Mouse (Mus musculus): ENCODE data around the gene Skor1. TPM values are rescaled to one million over a fixed set of nuclear protein-coding genes. Genes with fewer than 3 reads are reported as not detected.

Skor1 gene
- polyA plus RNA-seq, 1 experiment from 2014 or later = 0.35 TPM

DNA sequence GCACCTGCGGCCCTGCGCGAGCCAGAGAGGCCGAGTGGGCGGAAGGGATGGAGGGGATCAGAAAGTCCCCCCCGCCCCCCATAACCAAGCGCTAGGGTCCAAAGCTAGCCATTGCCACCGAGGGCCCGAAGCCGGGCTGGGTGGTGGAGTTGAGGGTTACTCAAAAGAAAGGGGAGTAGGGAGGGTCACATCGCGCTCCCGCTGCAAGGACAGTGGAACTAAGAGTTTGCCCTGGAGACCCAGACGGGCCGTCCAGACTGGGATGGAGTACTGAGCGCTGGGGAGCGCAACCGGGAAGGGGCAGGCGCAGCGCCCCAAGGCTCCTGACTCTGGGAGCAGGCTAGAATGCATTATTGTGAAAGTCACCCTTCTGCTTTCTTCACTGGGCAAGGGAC lies 608 bp upstream of the Skor1 start:
- H3K27me3 ChIP-seq = peaks cover 98% of the 10 kb centered on the region
- peak overlapping the region; percentile 87 for H3K4me2 ChIP-seq (replicated peaks)
- no peak overlapping the region for H3K9ac ChIP-seq
- 1% methylated on average over 20 of the region's 20 CpGs for whole genome bisulfite sequencing
- peak overlapping the region; percentile 50 for H3K4me3 ChIP-seq
- peaks cover 37% of the 10 kb centered on the region for H3K4me1 ChIP-seq
- H3K36me3 ChIP-seq = no peaks in the 10 kb centered on the region
- ATAC-seq (ENCODE audit: insufficient number of reproducible peaks, insufficient read depth, low FRiP score, low TSS enrichment) = no peak
- H3K9me3 ChIP-seq = 0 out of 2 replicates have a peak, but pooled peaks cover 4% of the 10 kb centered on the region
- no peak overlapping the region for H3K27ac ChIP-seq

DNA sequence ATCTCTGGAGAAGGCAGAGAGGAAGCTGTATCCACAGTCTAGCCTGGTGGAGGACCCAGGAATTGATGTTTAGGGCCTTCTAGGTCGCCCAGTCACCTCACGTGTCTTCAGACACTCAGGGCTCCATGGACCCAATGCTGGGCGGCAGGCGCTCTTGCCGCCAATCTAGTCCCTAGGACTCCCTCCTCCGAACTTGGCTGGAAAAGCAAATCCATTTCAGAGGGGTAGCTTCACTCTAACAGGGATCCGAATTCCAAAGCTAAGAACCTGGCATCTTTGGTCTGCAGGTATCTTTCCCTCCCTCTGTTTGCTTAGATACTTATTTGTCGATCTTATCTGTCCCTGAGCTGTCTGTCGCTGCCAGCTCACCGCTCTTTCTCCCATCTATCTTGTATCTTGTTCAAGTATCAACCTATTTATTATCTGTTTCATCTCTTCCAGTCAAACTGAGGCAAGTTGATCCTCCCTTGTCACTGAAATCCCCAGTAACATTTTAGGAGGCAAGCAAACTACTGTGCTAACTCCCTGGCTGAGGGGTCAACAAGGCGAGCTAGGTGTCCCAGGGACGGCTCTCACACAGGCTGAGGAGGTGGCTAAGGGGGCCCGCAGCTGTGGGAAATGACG lies 863 bp downstream of the Skor1 start:
- H3K27ac ChIP-seq = no peak overlapping the region
- H3K4me2 ChIP-seq (replicated peaks) = peak overlapping the region; percentile 87; the same call in 1 of the 2 replicates

DNA sequence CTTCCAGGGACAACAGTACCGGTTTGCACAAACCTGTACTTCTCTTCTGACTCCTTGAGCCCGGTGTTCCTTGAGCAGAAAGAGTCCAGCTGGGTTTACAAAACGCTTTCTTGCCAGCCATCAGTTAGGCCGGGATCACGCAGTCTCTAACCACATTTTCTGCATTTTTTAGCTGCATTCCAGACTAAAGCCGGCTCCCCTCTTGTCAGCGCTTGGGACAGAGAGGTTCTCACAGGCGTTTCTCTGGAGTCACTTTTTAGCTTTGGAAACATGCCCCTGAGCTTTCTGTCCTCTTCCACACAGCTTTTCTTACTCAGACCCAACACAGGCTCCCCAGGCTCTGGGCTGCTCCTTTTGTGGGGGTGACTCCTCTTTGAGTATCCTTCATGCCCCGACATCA lies 1.5 kb downstream of the Skor1 start:
- H3K9ac ChIP-seq = no peak overlapping the region
- peak overlapping the region; percentile 23 for H3K4me2 ChIP-seq (replicated peaks)
- no peak overlapping the region for H3K27ac ChIP-seq
- no peaks in the 10 kb centered on the region for H3K9me3 ChIP-seq
- under 1% methylated on average over 9 of the region's 9 CpGs for WGBS
- peaks cover 50% of the 10 kb centered on the region for H3K4me1 ChIP-seq
- peaks cover 100% of the 10 kb centered on the region for H3K27me3 ChIP-seq
- no peaks in the 10 kb centered on the region for H3K36me3 ChIP-seq
- no peak for ATAC-seq (ENCODE audit: insufficient number of reproducible peaks, insufficient read depth, low FRiP score, low TSS enrichment)
- H3K4me3 ChIP-seq = peak overlapping the region; percentile 19

More for the DNA sequence above, 863 bp downstream of the Skor1 start:
- Histone ChIP-seq H3K27me3 (peaks cover 100% of the 10 kb centered on the region), H3K36me3 (no peaks in the 10 kb centered on the region), H3K9ac (no peak overlapping the region), H3K4me1 (peaks cover 46% of the 10 kb centered on the region), H3K9me3 (no peaks in the 10 kb centered on the region), H3K4me3 (peak overlapping the region; percentile 50)
- ATAC-seq (ENCODE audit: insufficient number of reproducible peaks, insufficient read depth, low FRiP score, low TSS enrichment) = no peak
- 1% methylated on average over 14 of the region's 14 CpGs for WGBS

DNA sequence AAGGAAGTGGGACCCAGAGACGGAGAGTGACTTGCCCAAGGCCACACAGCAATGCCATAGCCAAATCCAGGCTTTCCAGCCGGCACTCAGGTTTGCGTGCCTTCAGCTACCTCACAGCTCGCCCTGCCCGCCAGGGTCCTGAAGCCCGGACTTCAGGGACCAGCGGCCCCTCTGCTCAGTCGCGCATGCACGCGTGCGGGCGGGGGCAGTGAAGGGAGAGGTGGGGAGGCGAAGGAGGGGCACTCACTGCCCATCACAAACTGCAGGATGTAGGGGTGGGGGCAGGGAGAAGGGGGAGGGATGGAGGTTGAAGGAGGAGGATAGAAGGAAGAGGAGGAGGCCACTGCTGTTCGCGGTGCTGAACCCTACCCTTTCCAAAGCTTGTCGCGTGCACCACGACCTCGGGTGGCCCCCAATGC lies 1.9 kb downstream of the Skor1 start:
- Histone ChIP-seq H3K4me2 (replicated peaks) (peak overlapping the region; percentile 23), H3K9ac (peak overlapping the region; percentile 0; the same call in 1 of the 2 replicates), H3K4me1 (peaks cover 51% of the 10 kb centered on the region), H3K27ac (no peak overlapping the region), H3K4me3 (peak overlapping the region; percentile 19), H3K9me3 (no peaks in the 10 kb centered on the region), H3K27me3 (peaks cover 100% of the 10 kb centered on the region), H3K36me3 (no peaks in the 10 kb centered on the region)
- no peak for ATAC-seq (ENCODE audit: insufficient number of reproducible peaks, insufficient read depth, low FRiP score, low TSS enrichment)
- WGBS = 1% methylated on average over 20 of the region's 20 CpGs

DNA sequence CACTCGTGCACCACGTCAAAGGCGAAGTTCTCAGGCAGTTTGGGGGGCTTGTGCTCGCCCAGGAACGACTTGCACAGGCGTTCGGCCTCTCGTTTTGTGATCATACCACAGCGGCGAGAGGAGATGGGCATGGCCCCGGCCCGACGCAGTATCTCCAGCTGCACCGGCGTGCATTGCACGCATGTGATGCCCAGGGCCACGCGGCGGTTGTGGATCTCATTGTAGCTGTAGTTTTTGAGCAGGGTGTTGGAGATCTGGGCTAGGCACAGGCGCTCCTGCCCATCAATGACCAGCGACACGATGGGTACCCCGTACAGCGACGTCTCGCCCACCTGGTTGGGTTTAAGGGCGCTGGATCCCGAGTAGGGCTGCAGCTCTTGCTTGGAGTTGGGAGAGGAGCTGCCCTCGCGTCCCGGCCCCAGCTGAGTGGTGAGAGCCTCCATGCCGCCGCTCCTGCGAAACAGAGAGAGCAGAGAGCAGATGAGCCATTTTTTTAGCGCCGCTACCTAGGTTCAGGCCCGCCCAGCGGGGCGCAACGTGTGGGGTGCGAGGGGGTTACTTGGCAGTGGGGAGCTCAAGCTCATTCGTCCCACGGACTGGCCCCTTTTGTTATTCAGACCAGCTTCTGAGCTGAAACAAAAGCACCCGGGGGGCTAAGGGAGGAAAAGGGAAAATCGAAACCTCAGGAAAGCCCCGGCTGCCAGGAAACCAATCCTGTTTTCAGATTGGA lies 2.5 kb downstream of the Skor1 start:
- Histone ChIP-seq H3K4me2 (replicated peaks) (peak overlapping the region; percentile 23), H3K36me3 (no peaks in the 10 kb centered on the region), H3K9me3 (no peaks in the 10 kb centered on the region), H3K9ac (peak overlapping the region; percentile 0; the same call in 1 of the 2 replicates), H3K27me3 (peaks cover 100% of the 10 kb centered on the region), H3K4me3 (peak overlapping the region; percentile 19), H3K4me1 (peaks cover 51% of the 10 kb centered on the region), H3K27ac (no peak overlapping the region)
- WGBS = under 1% methylated on average over 46 of the region's 46 CpGs
- ATAC-seq (ENCODE audit: insufficient number of reproducible peaks, insufficient read depth, low FRiP score, low TSS enrichment) = no peak

DNA sequence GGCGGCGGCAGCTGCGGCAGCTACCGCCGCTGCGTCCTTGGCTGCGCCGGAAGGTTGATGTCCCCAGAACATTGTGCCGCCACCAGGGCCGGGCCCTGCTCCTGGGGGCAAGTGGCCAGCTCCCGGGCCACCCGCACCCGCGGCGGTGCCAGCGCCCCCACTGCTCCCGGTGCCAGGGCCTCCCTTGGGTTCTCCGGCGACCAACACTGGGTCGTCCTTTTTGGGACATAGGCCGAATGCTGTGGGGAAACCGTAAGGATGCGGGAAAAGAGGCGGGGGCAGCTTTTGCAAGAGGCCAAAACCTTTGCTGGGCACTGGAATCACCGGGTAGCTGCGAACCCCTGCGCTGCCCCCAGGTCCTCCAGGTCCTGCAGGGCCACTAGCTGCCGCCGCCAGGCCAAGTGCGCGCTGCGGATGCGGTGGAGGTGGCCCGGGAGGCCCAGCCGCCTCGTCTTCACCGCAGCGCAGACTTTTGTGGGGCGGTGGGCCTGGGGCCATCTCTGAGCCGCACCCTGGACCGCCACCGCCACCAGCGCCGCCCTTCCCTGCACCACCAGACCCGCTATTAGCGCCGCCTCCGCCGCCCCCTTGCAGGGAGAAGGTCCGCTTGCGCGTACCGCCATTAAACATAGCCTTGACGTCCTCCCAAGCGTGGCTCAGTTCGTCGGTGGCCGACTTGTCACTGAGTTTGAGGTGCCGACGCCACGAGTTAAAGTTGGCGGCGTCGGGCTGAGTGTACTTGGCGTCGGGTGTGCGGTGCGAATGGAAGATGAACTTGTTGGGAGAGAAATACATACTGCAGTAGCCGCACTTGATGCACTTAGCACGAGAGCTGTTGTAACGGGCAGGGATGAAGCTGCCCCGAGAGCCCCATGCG lies 3.3 kb downstream of the Skor1 start:
- peaks cover 51% of the 10 kb centered on the region for H3K4me1 ChIP-seq
- H3K4me2 ChIP-seq (replicated peaks) = peak overlapping the region; percentile 23
- 1% methylated on average over 73 of the region's 73 CpGs for WGBS
- no peaks in the 10 kb centered on the region for H3K36me3 ChIP-seq
- no peak for ATAC-seq (ENCODE audit: insufficient number of reproducible peaks, insufficient read depth, low FRiP score, low TSS enrichment)
- H3K9me3 ChIP-seq = no peaks in the 10 kb centered on the region
- peaks cover 100% of the 10 kb centered on the region for H3K27me3 ChIP-seq
- H3K27ac ChIP-seq = no peak overlapping the region
- H3K4me3 ChIP-seq = peak overlapping the region; percentile 23
- H3K9ac ChIP-seq = no peak overlapping the region

DNA sequence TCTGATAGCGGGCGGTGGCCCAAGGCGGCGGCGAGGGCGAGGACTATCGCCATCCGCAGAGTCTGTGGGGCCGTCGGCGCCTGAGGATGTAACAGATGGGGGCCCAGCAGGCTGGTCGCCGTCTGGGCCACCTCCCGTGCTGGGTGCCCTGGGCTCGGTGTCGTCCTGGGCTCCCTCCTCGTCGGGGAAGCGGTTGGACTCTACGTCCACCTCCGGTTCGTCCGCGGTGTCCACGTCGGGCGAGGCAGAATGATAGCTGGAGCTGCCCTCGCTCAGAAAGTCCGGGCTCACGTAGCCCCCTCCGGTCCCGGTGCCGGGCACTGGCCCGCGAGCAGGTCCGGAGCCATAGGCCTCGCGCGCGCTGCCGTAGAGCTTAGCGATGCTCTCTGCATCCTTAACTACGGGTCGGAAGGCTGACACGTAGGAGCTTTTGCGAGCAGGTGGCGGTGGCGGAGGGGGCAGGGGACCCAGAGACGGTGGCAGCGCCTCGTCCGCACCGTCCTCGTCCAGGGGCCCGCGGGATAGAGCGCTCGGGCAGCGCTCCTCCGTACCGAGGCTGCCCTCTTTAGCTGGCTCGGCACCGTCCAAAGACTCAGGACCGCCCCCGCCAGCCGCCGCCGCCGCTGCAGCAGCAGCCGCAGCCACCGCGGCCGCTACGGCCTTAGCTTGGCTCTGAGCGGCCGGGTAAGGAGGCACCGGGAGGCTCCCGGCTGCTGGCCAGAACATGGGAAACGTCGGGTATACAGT lies 4.1 kb downstream of the Skor1 start:
- no peak for ATAC-seq (ENCODE audit: insufficient number of reproducible peaks, insufficient read depth, low FRiP score, low TSS enrichment)
- peak overlapping the region; percentile 23 for H3K4me2 ChIP-seq (replicated peaks)
- no peaks in the 10 kb centered on the region for H3K9me3 ChIP-seq
- H3K9ac ChIP-seq = no peak overlapping the region
- H3K27me3 ChIP-seq = peaks cover 100% of the 10 kb centered on the region
- no peaks in the 10 kb centered on the region for H3K36me3 ChIP-seq
- peak overlapping the region; percentile 23 for H3K4me3 ChIP-seq
- WGBS = 1% methylated on average over 79 of the region's 80 CpGs
- H3K4me1 ChIP-seq = peaks cover 54% of the 10 kb centered on the region
- no peak overlapping the region for H3K27ac ChIP-seq

DNA sequence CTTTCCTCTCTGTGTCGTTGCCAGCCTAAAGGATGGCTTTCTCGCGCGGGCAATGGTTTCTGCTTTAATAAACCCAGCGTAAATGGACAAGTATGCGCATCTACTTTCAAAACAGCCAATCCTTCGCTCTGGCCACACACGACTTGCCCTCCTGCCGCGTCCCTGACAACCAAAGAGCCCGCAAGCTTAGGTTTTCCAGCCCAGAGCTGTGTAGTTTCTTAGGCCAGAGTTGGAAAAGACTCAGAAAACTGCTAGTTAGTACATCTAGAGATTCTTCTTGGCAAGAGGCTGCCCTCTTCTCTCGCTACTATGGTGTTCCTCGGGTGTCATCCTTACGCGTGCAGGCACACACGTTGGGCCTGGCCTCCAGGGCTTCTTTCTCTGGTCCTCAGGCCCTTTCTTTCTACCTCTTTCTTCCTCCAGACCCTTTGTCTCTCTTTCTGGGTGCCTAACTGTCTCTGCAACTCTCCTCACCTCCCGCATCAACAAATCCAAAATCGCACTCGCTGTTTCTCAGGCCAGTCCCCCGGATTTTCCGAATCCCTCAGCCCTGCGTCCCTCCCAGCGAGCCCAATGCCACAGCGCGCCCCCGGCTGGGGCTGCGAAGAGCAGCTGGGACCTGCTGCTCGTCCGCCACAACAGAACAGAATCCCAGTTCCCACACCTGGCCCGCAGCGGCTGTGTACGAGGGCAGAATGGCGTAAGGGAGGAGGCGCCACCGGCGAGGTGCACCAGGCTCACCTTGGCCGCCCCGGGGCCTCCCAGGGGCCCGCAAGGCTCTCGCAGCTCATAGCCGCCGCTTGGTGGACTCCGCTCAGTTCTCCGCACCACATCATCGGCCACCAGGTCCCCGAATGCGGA lies 4.9 kb downstream of the Skor1 start:
- no peaks in the 10 kb centered on the region for H3K36me3 ChIP-seq
- WGBS = 1% methylated on average over 47 of the region's 47 CpGs
- H3K9me3 ChIP-seq = no peaks in the 10 kb centered on the region
- H3K27ac ChIP-seq = no peak overlapping the region
- H3K9ac ChIP-seq = no peak overlapping the region
- peak overlapping the region; percentile 23 for H3K4me3 ChIP-seq
- H3K4me2 ChIP-seq (replicated peaks) = peak overlapping the region; percentile 23; the same call in 1 of the 2 replicates
- peaks cover 49% of the 10 kb centered on the region for H3K4me1 ChIP-seq
- ATAC-seq (ENCODE audit: insufficient number of reproducible peaks, insufficient read depth, low FRiP score, low TSS enrichment) = no peak
- H3K27me3 ChIP-seq = peaks cover 100% of the 10 kb centered on the region

DNA sequence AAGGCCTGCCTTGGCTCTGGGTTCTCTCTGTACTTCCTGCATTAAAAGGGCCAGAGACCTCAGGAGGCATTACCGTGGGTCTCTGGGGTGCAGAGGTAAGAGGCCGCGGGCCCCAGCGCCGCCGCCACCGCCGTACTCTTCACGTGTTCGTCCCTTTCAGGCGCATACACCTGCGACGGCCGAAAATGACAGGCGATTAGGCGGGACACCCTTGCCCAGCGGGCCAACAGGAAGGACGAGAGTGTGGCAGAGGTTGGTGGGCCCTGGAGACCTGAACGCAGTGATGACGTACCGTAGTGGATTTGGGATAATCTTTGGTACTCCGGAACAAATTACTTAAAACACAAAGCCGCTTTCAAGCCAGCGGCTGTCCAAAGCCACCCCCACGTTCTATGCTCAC lies 5.5 kb downstream of the Skor1 start:
- no peak overlapping the region for H3K9ac ChIP-seq
- peaks cover 49% of the 10 kb centered on the region for H3K4me1 ChIP-seq

DNA sequence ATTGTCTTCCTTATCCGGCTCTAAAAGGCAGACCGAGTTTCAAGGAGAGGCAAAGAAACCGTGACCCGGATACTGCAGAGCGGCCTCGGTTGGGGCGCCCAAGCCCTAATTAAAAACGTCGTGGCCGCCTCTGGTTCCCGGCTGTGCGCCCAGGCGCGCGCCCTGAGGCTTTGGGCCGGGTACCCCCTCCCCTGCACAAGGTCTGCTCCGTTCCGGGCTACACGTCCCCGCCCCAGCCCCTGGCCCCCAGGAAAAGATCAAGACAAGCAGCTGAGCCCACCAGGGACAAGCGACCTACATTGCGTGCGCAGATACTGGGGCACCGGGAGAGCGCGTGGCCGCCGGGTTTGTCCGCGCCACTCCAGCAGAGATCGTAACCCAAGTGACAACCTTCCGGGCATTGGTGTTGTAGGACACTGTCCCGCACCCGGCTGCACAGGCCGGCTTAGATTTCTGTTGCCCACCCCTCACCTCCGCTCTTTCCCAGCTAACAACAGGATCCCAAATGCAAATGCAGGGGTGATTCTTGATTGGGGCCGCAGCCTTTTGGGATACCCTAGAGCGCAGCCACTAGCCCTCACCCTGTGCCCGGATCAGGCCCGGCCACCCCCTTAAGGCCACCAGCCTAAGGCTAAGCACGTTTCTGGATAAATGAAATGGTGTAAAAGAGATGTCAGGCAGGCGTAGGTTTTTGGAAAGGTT lies 6.3 kb downstream of the Skor1 start:
- Histone ChIP-seq H3K9ac (no peak overlapping the region), H3K9me3 (no peaks in the 10 kb centered on the region), H3K4me2 (replicated peaks) (peak overlapping the region; percentile 15), H3K27me3 (peaks cover 99% of the 10 kb centered on the region), H3K4me3 (peak overlapping the region; percentile 21; the same call in 1 of the 2 replicates), H3K4me1 (peaks cover 48% of the 10 kb centered on the region), H3K27ac (no peak overlapping the region), H3K36me3 (no peaks in the 10 kb centered on the region)
- ATAC-seq (ENCODE audit: insufficient number of reproducible peaks, insufficient read depth, low FRiP score, low TSS enrichment) = no peak
- under 1% methylated on average over 42 of the region's 42 CpGs for WGBS

More for the DNA sequence above, 5.5 kb downstream of the Skor1 start:
- Histone ChIP-seq H3K27me3 (peaks cover 100% of the 10 kb centered on the region), H3K27ac (no peak overlapping the region), H3K4me3 (no peak overlapping the region), H3K36me3 (no peaks in the 10 kb centered on the region), H3K4me2 (replicated peaks) (no peak overlapping the region), H3K9me3 (no peaks in the 10 kb centered on the region)
- WGBS = under 1% methylated on average over 25 of the region's 25 CpGs
- no peak for ATAC-seq (ENCODE audit: insufficient number of reproducible peaks, insufficient read depth, low FRiP score, low TSS enrichment)
